Mouse (Mus musculus): ENCODE measurements at regions not wholly inside any gene's neighbourhood (a gene's known extent, or its start where the extent isn't known, plus 50 kb on each side); places are given as distances from the start of the nearest gene placed in this dataset.

DNA sequence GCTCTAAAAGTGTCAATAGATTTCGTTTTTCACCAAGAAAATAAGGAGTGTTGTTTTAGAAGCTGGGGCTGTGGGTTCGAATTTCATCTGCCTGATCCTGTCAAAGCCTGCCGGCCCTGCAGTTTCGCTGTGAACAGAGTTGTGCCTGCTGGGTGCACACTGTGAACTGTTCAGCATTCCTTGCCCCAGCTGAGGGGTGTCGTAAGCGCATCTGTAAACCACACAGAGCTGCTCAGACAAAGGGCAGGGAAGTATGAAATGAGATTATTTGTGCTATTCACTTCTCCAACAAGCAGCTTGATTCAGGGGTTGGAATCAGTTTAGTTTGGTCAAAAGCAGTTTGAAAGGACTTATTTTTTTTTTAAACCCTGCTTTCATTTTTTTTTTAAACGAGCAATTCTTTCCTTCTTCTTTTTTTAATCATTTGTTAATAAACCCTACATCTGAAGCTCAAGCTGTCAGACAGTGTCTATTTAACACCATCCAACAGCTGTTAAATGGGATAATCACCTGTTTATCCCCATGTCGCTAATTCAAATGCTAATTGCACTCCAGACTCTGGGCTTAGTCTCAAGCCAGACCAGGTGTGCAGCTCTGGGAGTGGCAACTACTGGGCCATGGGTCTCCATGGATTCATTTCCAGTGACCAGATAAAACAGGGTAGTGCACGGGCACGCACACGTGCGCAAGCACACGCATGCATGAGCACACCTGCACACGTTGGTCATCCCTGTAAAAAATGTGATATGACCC, 172.2 kb downstream of the Ly86 start:
- WGBS = 51% methylated on average over 14 of the region's 14 CpGs
- no peak overlapping the region for H3K4me2 ChIP-seq (ENCODE audit: low read length)
- peaks cover 10% of the 10 kb centered on the region in 2 experiments for H3K4me1 ChIP-seq (ENCODE audit: control insufficient read depth in 2 of 2, insufficient read depth in 2 of 2, low read length in 2 of 2)
- no peak for ATAC-seq (ENCODE audit: insufficient number of reproducible peaks, insufficient read depth, low FRiP score, low read depth)
- H3K27ac ChIP-seq (replicated peaks in 1 of 2; ENCODE audit: control insufficient read depth in 1 of 2, insufficient read depth in 1 of 2, low read depth in 2 of 2, low read length in 2 of 2) = no peak overlapping the region
- no peaks in the 10 kb centered on the region for H3K27me3 ChIP-seq (ENCODE audit: control insufficient read depth, insufficient read depth, low read length)
- no peaks in the 10 kb centered on the region for H3K9me3 ChIP-seq (ENCODE audit: control insufficient read depth, low read length)
- H3K36me3 ChIP-seq (ENCODE audit: control insufficient read depth, insufficient read depth, low read length) = no peaks in the 10 kb centered on the region
- H3K9ac ChIP-seq (ENCODE audit: low read length) = no peak overlapping the region
- H3K4me3 ChIP-seq (ENCODE audit: control insufficient read depth in 1 of 2, insufficient read depth in 1 of 2, low read depth in 1 of 2, low read length in 2 of 2) = no peak overlapping the region

DNA sequence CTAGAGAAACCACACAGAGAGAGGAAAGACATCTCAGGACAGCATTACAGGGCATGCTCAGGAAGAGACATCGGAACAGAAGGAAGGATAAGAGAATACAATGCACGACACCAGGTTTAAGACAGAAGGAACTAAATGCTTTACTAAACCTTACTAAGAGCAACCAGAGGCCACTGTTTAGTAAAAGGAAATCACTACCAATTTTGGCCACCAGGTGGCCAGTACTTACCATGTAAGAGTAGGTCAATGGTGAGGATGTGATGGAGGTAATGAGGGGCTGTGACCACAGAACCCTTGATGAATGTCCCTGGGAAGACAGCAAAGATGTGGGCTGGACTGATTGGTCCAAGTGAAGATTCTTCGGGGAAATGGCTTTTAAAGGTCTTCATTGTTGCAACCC, 174.9 kb downstream of the Ly86 start:
- Histone ChIP-seq H3K4me1 (ENCODE audit: control insufficient read depth in 2 of 2, insufficient read depth in 2 of 2, low read length in 2 of 2) (no peaks in the 10 kb centered on the region), H3K27me3 (ENCODE audit: control insufficient read depth, insufficient read depth, low read length) (no peaks in the 10 kb centered on the region), H3K27ac (replicated peaks in 1 of 2; ENCODE audit: control insufficient read depth in 1 of 2, insufficient read depth in 1 of 2, low read depth in 2 of 2, low read length in 2 of 2) (no peak overlapping the region), H3K9me3 (ENCODE audit: control insufficient read depth, low read length) (no peaks in the 10 kb centered on the region), H3K9ac (ENCODE audit: low read length) (no peak overlapping the region), H3K36me3 (ENCODE audit: control insufficient read depth, insufficient read depth, low read length) (no peaks in the 10 kb centered on the region), H3K4me3 (ENCODE audit: control insufficient read depth in 1 of 2, insufficient read depth in 1 of 2, low read depth in 1 of 2, low read length in 2 of 2) (no peak overlapping the region), H3K4me2 (ENCODE audit: low read length) (no peak overlapping the region)
- 76% methylated on average over 3 of the region's 3 CpGs for WGBS
- no peak for ATAC-seq (ENCODE audit: insufficient number of reproducible peaks, insufficient read depth, low FRiP score, low read depth)

DNA sequence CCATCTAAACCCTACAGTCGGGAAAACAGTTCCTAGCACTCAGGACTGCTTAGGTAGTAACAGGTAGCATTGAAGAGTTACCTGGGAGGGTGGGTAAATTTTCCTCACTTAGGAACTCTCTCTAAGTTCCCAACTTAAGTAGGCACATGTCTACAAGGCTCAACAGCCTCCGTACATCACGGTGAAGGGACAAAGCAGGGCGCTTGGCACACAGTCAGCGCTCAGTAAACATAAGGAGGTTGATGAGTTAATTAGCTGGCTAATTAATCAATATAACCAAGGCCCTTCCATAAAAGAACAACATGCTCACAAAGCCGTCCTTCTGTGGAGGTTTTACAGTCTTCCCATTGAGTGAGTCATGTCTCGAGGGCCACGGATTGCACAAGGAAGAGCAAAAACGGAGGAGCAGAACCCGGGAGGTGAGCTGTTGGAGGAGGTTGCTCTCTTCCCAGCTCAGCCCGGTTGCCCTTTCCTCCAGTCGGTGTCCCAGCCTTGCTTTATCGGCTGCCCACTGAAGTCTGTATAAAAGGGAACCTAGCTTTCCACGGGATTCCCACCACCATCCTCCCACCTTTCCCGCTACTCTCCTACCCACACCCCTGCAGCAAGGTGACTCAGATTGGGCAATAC, 180.2 kb downstream of the Ly86 start:
- Histone ChIP-seq H3K9me3 (ENCODE audit: control insufficient read depth, low read length) (no peaks in the 10 kb centered on the region), H3K4me2 (ENCODE audit: low read length) (no peak overlapping the region), H3K36me3 (ENCODE audit: control insufficient read depth, insufficient read depth, low read length) (no peaks in the 10 kb centered on the region), H3K9ac (ENCODE audit: low read length) (no peak overlapping the region), H3K4me1 (ENCODE audit: control insufficient read depth in 2 of 2, insufficient read depth in 2 of 2, low read length in 2 of 2) (peaks cover 3 to 4% of the 10 kb centered on the region in 2 experiments; a peak in 2 of 4 replicates), H3K27ac (replicated peaks in 1 of 2; ENCODE audit: control insufficient read depth in 1 of 2, insufficient read depth in 1 of 2, low read depth in 2 of 2, low read length in 2 of 2) (no peak overlapping the region), H3K4me3 (ENCODE audit: control insufficient read depth in 1 of 2, insufficient read depth in 1 of 2, low read depth in 1 of 2, low read length in 2 of 2) (no peak overlapping the region), H3K27me3 (ENCODE audit: control insufficient read depth, insufficient read depth, low read length) (no peaks in the 10 kb centered on the region)
- no peak for ATAC-seq (ENCODE audit: insufficient number of reproducible peaks, insufficient read depth, low FRiP score, low read depth)
- 89% methylated on average over 15 of the region's 15 CpGs for WGBS

DNA sequence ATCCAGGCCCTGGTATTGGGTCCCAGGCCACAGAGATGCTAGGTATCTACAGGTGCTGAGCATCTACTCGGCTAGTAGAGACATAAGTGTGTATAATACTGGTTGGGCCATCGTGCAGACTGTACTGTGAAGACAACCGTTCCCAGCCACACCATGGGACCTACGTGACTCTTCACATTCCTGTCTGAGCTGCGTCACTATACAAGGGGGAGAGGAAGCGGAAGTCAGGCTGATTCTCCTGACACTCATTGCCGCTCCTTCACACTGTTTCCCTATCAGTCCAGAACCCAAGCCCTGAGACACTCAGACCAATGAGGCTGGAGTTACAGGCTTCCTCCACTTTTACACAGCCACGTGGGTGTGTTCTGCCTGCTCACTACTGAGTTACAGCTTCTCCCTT, 181.1 kb downstream of the Ly86 start:
- Histone ChIP-seq H3K4me1 (ENCODE audit: control insufficient read depth in 2 of 2, insufficient read depth in 2 of 2, low read length in 2 of 2) (peaks cover 3 to 4% of the 10 kb centered on the region in 2 experiments; a peak in 2 of 4 replicates), H3K4me2 (ENCODE audit: low read length) (no peak overlapping the region), H3K27me3 (ENCODE audit: control insufficient read depth, insufficient read depth, low read length) (no peaks in the 10 kb centered on the region), H3K9me3 (ENCODE audit: control insufficient read depth, low read length) (no peaks in the 10 kb centered on the region), H3K27ac (replicated peaks in 1 of 2; ENCODE audit: control insufficient read depth in 1 of 2, insufficient read depth in 1 of 2, low read depth in 2 of 2, low read length in 2 of 2) (no peak overlapping the region), H3K4me3 (ENCODE audit: control insufficient read depth in 1 of 2, insufficient read depth in 1 of 2, low read depth in 1 of 2, low read length in 2 of 2) (no peak overlapping the region), H3K36me3 (ENCODE audit: control insufficient read depth, insufficient read depth, low read length) (no peaks in the 10 kb centered on the region), H3K9ac (ENCODE audit: low read length) (no peak overlapping the region)
- 44% methylated on average over 8 of the region's 8 CpGs for WGBS
- ATAC-seq (ENCODE audit: insufficient number of reproducible peaks, insufficient read depth, low FRiP score, low read depth) = no peak

DNA sequence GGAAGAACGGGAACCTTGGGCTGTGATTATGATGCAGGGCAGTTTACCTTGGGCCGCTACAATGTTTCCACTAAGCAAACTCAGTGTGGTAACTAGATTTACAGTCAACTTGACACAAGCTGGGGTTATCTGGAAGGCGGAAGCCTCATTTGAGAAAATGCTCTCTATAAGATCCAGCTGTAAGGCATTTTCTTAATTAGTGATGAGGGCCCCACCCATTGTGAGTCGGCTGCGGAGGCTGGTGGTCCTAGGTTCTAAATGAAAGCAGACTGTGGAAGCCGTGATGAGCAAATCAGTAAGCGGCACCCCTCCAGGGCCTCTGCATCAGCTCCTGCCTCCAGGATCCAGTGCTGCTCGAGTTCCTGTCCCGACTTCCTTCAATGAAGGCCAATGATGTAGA, 183.4 kb downstream of the Ly86 start:
- WGBS = 32% methylated on average over 9 of the region's 9 CpGs
- Histone ChIP-seq H3K9ac (ENCODE audit: low read length) (no peak overlapping the region), H3K27ac (replicated peaks in 1 of 2; ENCODE audit: control insufficient read depth in 1 of 2, insufficient read depth in 1 of 2, low read depth in 2 of 2, low read length in 2 of 2) (no peak overlapping the region), H3K4me1 (ENCODE audit: control insufficient read depth in 2 of 2, insufficient read depth in 2 of 2, low read length in 2 of 2) (peaks cover 3 to 8% of the 10 kb centered on the region in 2 experiments; a peak in 2 of 4 replicates), H3K4me3 (ENCODE audit: control insufficient read depth in 1 of 2, insufficient read depth in 1 of 2, low read depth in 1 of 2, low read length in 2 of 2) (no peak overlapping the region), H3K4me2 (ENCODE audit: low read length) (no peak overlapping the region), H3K27me3 (ENCODE audit: control insufficient read depth, insufficient read depth, low read length) (no peaks in the 10 kb centered on the region), H3K9me3 (ENCODE audit: control insufficient read depth, low read length) (no peaks in the 10 kb centered on the region), H3K36me3 (ENCODE audit: control insufficient read depth, insufficient read depth, low read length) (no peaks in the 10 kb centered on the region)
- no peak for ATAC-seq (ENCODE audit: insufficient number of reproducible peaks, insufficient read depth, low FRiP score, low read depth)

DNA sequence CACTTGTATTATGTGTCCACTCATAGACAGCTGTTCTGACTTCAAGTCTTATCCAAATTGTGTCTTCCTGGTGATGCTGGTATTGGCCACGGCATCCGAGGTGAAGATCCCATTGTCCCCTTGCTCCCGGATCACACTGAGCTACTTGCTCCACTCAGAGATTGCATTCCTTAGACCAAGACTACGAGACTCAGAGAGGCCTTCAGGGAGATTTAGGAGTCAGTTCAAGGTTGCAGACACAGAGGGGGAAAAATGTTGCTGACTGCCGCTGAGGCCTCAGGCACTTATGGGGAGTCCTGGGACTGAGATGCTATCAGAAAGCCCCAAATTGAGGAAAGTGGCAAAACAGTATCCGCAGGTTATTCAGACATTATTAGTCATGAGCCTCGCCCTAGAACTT, 183.9 kb downstream of the Ly86 start:
- no peak for ATAC-seq (ENCODE audit: insufficient number of reproducible peaks, insufficient read depth, low FRiP score, low read depth)
- Histone ChIP-seq H3K4me3 (ENCODE audit: control insufficient read depth in 1 of 2, insufficient read depth in 1 of 2, low read depth in 1 of 2, low read length in 2 of 2) (no peak overlapping the region), H3K36me3 (ENCODE audit: control insufficient read depth, insufficient read depth, low read length) (no peaks in the 10 kb centered on the region), H3K9me3 (ENCODE audit: control insufficient read depth, low read length) (no peaks in the 10 kb centered on the region), H3K27me3 (ENCODE audit: control insufficient read depth, insufficient read depth, low read length) (no peaks in the 10 kb centered on the region), H3K4me1 (ENCODE audit: control insufficient read depth in 2 of 2, insufficient read depth in 2 of 2, low read length in 2 of 2) (peaks cover 3 to 8% of the 10 kb centered on the region in 2 experiments; a peak in 2 of 4 replicates), H3K9ac (ENCODE audit: low read length) (no peak overlapping the region), H3K27ac (replicated peaks in 1 of 2; ENCODE audit: control insufficient read depth in 1 of 2, insufficient read depth in 1 of 2, low read depth in 2 of 2, low read length in 2 of 2) (no peak overlapping the region), H3K4me2 (ENCODE audit: low read length) (no peak overlapping the region)
- WGBS = 54% methylated on average over 7 of the region's 7 CpGs

DNA sequence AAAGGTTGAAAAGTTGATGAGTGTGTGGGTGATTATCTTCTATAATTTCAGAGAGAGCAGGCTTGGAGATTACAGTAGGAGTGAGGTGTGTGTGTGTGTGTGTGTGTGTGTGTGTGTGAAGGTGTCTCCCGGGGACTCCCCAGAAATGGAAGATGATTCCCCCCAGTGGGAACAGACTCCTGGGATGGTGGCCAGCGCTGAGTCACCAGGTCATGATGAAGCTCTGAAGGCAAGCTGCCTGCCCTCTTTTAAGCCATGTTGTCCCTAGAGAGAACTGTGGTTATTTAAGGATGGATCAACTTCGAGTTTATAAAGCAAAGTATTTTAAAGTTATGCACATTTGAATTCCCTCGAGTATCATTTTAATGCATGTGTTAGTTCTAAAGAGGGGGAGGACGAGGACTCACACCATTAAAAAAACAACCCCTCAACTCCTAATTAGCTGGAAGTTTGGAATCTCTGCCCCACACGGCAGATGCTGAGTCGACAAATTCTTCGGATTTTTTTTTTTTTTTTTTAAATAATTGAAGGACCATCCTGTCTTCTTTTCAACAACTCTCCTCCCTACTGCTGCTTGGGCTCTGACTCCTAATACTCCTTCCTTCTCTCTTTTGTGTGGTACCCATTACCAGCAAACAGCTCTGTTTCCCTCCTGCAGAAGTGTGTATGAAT, 186.6 kb downstream of the Ly86 start:
- no peak overlapping the region for H3K9ac ChIP-seq (ENCODE audit: low read length)
- no peak overlapping the region for H3K4me2 ChIP-seq (ENCODE audit: low read length)
- peaks cover 0 to 6% of the 10 kb centered on the region in 2 experiments; a peak in 2 of 4 replicates for H3K4me1 ChIP-seq (ENCODE audit: control insufficient read depth in 2 of 2, insufficient read depth in 2 of 2, low read length in 2 of 2)
- H3K9me3 ChIP-seq (ENCODE audit: control insufficient read depth, low read length) = no peaks in the 10 kb centered on the region
- WGBS = 43% methylated on average over 8 of the region's 8 CpGs
- no peak for ATAC-seq (ENCODE audit: insufficient number of reproducible peaks, insufficient read depth, low FRiP score, low read depth)
- no peak overlapping the region for H3K27ac ChIP-seq (replicated peaks in 1 of 2; ENCODE audit: control insufficient read depth in 1 of 2, insufficient read depth in 1 of 2, low read depth in 2 of 2, low read length in 2 of 2)
- H3K36me3 ChIP-seq (ENCODE audit: control insufficient read depth, insufficient read depth, low read length) = no peaks in the 10 kb centered on the region
- no peak overlapping the region for H3K4me3 ChIP-seq (ENCODE audit: control insufficient read depth in 1 of 2, insufficient read depth in 1 of 2, low read depth in 1 of 2, low read length in 2 of 2)
- H3K27me3 ChIP-seq (ENCODE audit: control insufficient read depth, insufficient read depth, low read length) = no peaks in the 10 kb centered on the region

Measured in heart, embryonic 14.5 days (tissue).